Mouse (Mus musculus) embryonic facial prominence, embryonic 10.5 days (tissue): ENCODE results near the gene Ptx4. TPM values are rescaled to one million over a fixed set of nuclear protein-coding genes. Genes with fewer than 3 reads are reported as not detected.
"Not testable (repeated sequence)": the region's sequence is repeated elsewhere in the genome, so short reads cannot be mapped to it uniquely, and the experiment has no call there.

ENCODE experiments used
- DNase-seq: peaks from one replicate; pipeline ENCODE4 v3.0.0-alpha.2; 2017; ENCODE audit warnings: low spot score
- H3K27ac ChIP-seq: fragments of 300-500 bp; sonication (generic); replicated peaks from 2 replicates; pipeline ENCODE4 v1.5.1; 2016; ENCODE audit warnings: mild to moderate bottlenecking
- H3K27me3 ChIP-seq: fragments of 300-500 bp; sonication (generic); replicated peaks from 2 replicates; pipeline ENCODE4 v1.6.1; 2016; ENCODE audit warnings: low read depth, mild to moderate bottlenecking; ENCODE audit not compliant: poor library complexity, severe bottlenecking
- H3K36me3 ChIP-seq: fragments of 300-500 bp; sonication (generic); replicated peaks from 2 replicates; pipeline ENCODE4 v1.6.1; 2016; ENCODE audit warnings: mild to moderate bottlenecking, moderate library complexity
- H3K4me1 ChIP-seq: fragments of 300-500 bp; sonication (generic); 2 replicates; pipeline ENCODE4 v1.6.1; 2016
- H3K4me3 ChIP-seq: fragments of 300-500 bp; sonication (generic); 2 replicates; pipeline ENCODE4 v1.5.1; 2016; ENCODE audit warnings: mild to moderate bottlenecking, moderate library complexity
- H3K9me3 ChIP-seq: fragments of 300-500 bp; sonication (generic); 2 replicates; pipeline ENCODE4 v1.6.1; 2016; ENCODE audit warnings: mild to moderate bottlenecking
- WGBS: fragments of 180-500 bp; shearing (Covaris S2); methylation state at CpG from one replicate; pipeline ENCODE4 v1.1.7; 2016; 5-methylcytosine and 5-hydroxymethylcytosine counted together
- polyA plus RNA-seq: library from polyadenylated mRNA; unstranded; fragments of >200 nt; fragmentation: Nextera tagmentation; extraction: Ambion mirVana; gene quantifications from 2 replicates; pipeline ENCODE4 v1.2.1, GENCODE M21; 2016

The Ptx4 gene
- polyA plus RNA-seq, 1 experiment from 2014 or later = 0.14 TPM

DNA sequence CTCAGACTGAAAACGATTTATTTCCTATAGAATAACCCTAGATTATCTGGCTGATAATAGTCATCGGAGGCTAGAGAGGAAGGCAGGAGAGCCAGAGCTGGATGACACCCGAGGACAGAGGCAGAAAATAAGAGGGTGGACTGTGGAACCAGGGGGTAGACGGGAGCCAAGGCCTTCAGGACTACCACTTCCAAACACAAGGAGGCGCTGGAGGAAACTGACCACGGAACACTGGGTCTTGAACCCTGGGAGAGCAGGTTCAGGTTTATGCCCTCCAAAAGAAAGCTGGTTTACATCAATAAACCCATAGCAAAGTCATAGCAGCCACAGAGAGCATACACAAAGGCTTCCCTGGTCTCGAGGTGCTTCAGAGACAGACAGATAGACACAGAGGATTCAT is 3.4 kb downstream of the Ptx4 start:
- Histone ChIP-seq H3K27ac (no peak overlapping the region), H3K36me3 (no peaks in the 10 kb centered on the region), H3K9me3 (no peaks in the 10 kb centered on the region), H3K27me3 (no peaks in the 10 kb centered on the region), H3K4me3 (no peak overlapping the region), H3K4me1 (peaks cover 6% of the 10 kb centered on the region)
- peak; percentile 29 for DNase-seq
- 28% methylated on average over 7 of the region's 7 CpGs for WGBS

DNA sequence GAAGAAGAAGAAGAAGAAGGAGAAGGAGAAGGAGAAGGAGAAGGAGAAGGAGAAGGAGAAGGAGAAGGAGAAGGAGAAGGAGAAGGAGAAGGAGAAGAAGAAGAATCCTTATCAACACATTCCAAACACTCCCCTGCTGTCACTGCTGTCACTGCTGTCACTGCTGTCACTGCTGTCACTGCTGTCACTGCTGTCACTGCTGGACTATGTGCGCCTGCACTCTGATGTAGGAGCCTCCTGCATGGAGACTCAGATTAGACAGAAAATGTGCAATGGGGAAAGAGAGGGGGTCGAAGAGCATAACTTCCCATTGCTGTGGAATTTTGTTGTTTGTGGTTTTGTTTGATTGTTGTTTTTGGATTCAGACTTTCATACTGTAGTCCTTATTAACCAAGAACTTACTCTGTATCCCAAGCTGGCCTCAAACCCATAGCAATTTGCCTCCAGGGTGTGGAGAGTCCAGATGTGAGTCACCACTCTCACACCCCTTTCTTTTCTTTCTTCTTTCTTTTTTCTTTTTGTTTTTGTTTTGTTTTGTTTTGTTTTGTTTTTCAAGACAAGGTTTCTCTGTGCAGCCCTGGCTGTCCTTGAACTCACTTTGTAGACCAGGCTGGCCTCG is 5.0 kb downstream of the Ptx4 start:
- not testable (repeated sequence) for H3K9me3 ChIP-seq, H3K36me3 ChIP-seq, H3K4me3 ChIP-seq, H3K4me1 ChIP-seq, H3K27ac ChIP-seq, DNase-seq, H3K27me3 ChIP-seq
- 75% methylated on average over 3 of the region's 3 CpGs for WGBS

DNA sequence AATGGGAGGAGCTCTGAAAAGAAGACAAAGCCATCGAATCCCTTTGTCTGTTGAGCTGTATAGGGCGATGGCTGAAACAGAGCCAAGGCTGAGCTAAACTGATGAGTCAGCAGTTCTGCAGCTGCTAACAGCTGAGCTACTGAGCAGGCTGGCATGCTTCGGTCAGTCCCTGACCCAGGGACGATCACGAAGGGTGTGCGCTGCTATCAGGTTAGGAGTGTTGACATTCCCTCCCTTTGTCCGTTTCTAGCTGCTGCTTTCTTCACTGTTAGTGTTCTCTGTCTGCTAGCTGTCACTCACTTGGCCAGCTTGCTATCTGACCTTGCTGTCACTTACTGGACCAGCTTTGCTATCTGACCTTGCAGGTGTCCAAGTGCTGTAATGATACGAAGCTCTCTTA is 6.5 kb downstream of the Ptx4 start:
- 67% methylated on average over 8 of the region's 8 CpGs for WGBS
- H3K9me3 ChIP-seq = no peaks in the 10 kb centered on the region
- no peaks in the 10 kb centered on the region for H3K36me3 ChIP-seq
- no peak overlapping the region for H3K27ac ChIP-seq
- no peaks in the 10 kb centered on the region for H3K4me1 ChIP-seq
- DNase-seq = no peak
- no peaks in the 10 kb centered on the region for H3K27me3 ChIP-seq
- no peak overlapping the region for H3K4me3 ChIP-seq

DNA sequence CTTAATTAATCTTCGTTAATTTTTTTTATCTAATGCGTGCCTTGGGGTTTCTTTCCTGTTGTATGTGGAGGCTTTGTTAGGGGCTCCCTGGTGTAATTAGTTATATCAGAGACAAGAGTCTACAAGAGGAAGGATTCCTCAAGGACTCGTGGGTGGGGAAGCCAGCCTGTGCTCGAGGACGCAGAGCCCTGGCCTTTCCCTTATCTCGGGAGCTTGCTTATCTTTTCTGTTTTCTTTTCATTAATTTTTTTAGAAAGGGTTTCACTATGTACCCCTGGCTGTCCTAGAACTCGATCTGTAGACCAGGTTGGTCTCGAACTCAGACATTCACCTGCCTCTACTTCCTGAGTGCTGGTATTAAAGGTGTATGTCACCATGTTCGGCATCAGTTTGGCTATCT is 7.1 kb downstream of the Ptx4 start:
- H3K27ac ChIP-seq = no peak overlapping the region
- H3K4me3 ChIP-seq = no peak overlapping the region
- DNase-seq = no peak
- no peaks in the 10 kb centered on the region for H3K36me3 ChIP-seq
- H3K9me3 ChIP-seq = no peaks in the 10 kb centered on the region
- WGBS = 79% methylated on average over 9 of the region's 9 CpGs
- H3K4me1 ChIP-seq = no peaks in the 10 kb centered on the region
- H3K27me3 ChIP-seq = no peaks in the 10 kb centered on the region

DNA sequence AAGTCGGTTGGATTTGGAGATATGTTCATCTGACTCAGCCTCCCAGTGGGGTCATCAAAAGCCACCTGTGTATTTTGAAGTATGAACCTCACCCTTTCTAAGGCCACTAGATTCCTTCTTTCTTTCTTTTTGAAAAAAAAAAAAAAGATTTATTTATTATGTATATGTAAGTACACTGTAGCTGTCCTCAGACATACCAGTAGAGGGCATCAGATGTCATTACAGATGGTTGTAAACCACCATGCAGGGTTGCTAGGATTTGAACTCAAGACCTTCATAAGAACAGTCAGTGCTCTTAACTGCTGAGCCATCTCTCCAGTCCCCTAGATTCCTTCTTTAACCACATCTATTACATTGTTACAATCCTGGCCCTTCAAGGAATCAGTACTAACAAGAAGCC is 9.5 kb downstream of the Ptx4 start:
- H3K36me3 ChIP-seq = no peaks in the 10 kb centered on the region

DNA sequence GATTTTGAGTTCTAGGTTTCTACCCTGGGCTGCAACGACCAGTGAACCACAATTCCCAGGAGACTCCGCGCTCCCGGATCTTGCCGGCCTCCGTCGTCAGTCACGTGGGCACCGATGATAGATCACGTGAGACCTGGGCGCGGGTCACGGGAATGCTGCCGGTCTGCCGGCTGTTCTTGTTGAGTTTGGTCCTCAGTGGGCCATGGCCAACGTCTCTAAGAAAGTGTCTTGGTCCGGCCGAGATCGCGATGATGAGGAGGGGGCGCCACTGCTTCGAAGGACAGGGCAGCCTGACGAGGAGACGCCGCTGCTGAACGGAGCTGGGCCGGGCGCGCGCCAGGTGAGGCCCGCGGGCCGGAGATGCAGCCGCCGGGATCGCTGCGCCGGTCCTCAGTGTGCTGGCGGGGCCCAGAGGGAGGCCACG is 12.7 kb downstream of the Ptx4 start, which contains the start of gene Clcn7:
Gene Clcn7, plus strand, starts transcription at position 117 of the 424 bp plus-strand sequence.
- under 1% methylated on average over 40 of the region's 40 CpGs for WGBS
- H3K4me1 ChIP-seq = peaks cover 16% of the 10 kb centered on the region
- no peaks in the 10 kb centered on the region for H3K27me3 ChIP-seq
- no peaks in the 10 kb centered on the region for H3K9me3 ChIP-seq
- H3K4me3 ChIP-seq = peak within 1 kb of the TSS; percentile 96
- H3K36me3 ChIP-seq = peaks cover 8% of the 10 kb centered on the region; the same call in 1 of the 2 replicates
- peak; percentile 94 for DNase-seq
- H3K27ac ChIP-seq = peak within 1 kb of the TSS; percentile 81

More for the DNA sequence above, 9.5 kb downstream of the Ptx4 start:
- 95% methylated on average over 1 of the region's 1 CpGs for WGBS
- H3K27me3 ChIP-seq = no peaks in the 10 kb centered on the region
- no peak for DNase-seq
- peaks cover 16% of the 10 kb centered on the region for H3K4me1 ChIP-seq
- H3K27ac ChIP-seq = no peak overlapping the region
- no peaks in the 10 kb centered on the region for H3K9me3 ChIP-seq
- no peak overlapping the region for H3K4me3 ChIP-seq

DNA sequence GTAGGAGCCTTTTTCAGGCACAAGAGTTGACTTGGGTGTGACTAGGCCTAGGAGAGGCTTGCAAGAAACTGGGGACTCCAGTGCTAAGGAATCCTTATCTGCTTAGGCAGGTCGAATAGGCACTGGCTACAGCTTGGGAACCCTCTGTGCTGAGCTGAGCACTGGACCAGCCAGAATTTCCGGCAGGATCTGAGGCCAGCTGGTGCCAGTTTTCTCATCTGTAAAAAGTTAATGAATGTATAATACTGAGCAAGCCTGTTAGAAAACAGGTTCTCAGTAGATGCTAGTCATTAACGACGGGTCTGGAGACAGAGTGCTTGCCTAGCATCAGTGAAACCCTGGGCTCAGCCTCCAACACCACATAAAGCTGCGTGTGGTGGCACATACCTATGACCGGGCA is 15.1 kb downstream of the Ptx4 start:
- no peak overlapping the region for H3K27ac ChIP-seq
- H3K4me1 ChIP-seq = peaks cover 16% of the 10 kb centered on the region
- DNase-seq = no peak
- 89% methylated on average over 6 of the region's 6 CpGs for WGBS
- no peaks in the 10 kb centered on the region for H3K27me3 ChIP-seq
- H3K36me3 ChIP-seq = peaks cover 11% of the 10 kb centered on the region
- H3K9me3 ChIP-seq = no peaks in the 10 kb centered on the region
- H3K4me3 ChIP-seq = no peak overlapping the region

DNA sequence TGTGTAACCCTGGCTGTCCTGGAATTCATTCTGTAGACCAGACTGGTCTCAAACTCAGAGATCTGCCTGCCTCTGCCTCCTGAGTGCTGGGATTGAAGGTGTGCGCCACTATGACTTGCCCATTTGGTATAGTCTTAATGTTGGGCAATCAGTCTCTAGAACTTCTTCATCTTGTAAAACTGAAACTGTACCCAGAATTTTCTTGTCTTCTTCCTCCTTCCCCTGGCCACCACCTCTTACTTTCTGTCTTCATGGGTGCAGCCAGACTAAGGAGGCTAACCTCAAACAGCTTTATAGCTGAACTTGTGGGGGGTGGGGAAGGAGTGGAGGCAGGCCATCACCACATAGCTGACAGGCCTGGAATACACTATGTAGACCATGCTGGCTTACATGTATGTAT is 18.2 kb downstream of the Ptx4 start:
- WGBS = 96% methylated on average over 1 of the region's 1 CpGs
- H3K4me1 ChIP-seq = peaks cover 10% of the 10 kb centered on the region
- peaks cover 27% of the 10 kb centered on the region for H3K36me3 ChIP-seq
- H3K4me3 ChIP-seq = no peak overlapping the region
- no peaks in the 10 kb centered on the region for H3K9me3 ChIP-seq
- DNase-seq = no peak
- H3K27me3 ChIP-seq = no peaks in the 10 kb centered on the region
- H3K27ac ChIP-seq = no peak overlapping the region

DNA sequence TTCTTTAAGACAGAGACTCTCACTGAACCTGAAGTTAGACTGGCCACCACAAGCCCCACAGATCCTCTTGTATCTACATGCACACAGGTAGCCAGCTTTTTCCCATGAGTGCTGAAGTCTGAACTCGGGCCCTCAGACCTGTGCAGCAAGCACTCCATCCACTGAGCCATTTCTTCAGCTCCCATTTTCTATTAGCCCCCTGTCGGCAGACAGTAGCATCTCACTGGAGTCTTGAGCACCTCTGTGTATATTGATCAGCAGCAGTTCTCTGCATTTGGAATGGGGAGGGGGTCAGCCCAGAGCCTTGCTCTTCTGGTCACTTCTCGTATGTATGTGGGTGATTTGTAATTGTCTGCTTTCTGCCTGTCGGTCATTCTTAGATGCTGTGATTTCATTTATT is 19.4 kb downstream of the Ptx4 start:
- DNase-seq = peak; percentile 16
- H3K9me3 ChIP-seq = no peaks in the 10 kb centered on the region

DNA sequence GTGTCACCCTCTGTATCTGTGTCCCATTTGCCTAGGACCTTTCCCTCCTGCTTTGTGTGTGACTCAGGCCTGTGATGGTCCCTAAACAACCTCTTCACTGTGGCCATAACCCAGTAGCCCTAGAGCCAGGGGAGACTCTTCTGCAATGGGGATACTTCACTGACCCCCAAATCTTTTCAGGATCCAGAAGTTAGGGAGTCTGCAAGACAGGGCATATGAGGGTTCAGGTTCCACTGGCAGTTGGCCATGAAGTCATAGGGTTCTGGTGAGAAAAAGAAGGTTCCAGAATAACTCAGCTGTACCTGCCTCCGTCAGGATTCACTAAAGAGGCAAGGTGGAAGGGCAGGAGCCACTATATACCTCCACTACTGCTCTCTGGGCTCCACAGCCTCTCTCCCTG is 41.6 kb downstream of the Ptx4 start, which contains the start of gene Ccdc154:
Gene Ccdc154, plus strand, starts transcription at position 301 of the 400 bp plus-strand sequence.
- no peaks in the 10 kb centered on the region for H3K27me3 ChIP-seq
- no peak within 1 kb of the TSS for H3K4me3 ChIP-seq
- no peaks in the 10 kb centered on the region for H3K4me1 ChIP-seq
- DNase-seq = no peak
- WGBS = 83% methylated on average over 1 of the region's 1 CpGs
- H3K9me3 ChIP-seq = no peaks in the 10 kb centered on the region
- no peak within 1 kb of the TSS for H3K27ac ChIP-seq
- peaks cover 50% of the 10 kb centered on the region for H3K36me3 ChIP-seq

More for the DNA sequence above, 19.4 kb downstream of the Ptx4 start:
- Histone ChIP-seq H3K36me3 (peaks cover 37% of the 10 kb centered on the region), H3K27ac (no peak overlapping the region), H3K4me1 (no peaks in the 10 kb centered on the region), H3K27me3 (no peaks in the 10 kb centered on the region), H3K4me3 (no peak overlapping the region)
- WGBS = 76% methylated on average over 4 of the region's 4 CpGs

DNA sequence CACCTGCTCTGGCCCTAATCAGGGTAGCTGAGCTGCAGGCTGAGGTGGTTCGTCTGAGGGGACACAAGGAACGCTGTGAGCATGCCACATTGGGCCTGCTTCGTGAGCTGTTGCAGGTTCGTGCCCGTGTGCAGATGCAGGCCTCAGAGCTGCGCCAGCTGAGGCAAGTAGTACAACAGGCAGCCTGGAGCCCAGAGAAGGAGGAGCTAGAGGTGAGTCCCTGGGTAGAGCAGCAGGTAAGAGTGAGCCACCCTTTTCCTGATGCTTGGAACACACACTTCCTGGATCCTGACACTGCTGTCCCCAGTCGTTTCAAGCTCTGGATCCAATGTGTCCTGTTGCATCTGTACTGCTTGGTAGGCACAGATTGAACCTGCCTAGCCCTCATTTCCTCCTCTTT is 42.8 kb downstream of the Ptx4 start:
- 78% methylated on average over 7 of the region's 7 CpGs for WGBS
- Histone ChIP-seq H3K9me3 (no peaks in the 10 kb centered on the region), H3K27me3 (no peaks in the 10 kb centered on the region), H3K36me3 (peaks cover 38% of the 10 kb centered on the region), H3K4me3 (no peak overlapping the region), H3K4me1 (no peaks in the 10 kb centered on the region), H3K27ac (no peak overlapping the region)
- DNase-seq = no peak

DNA sequence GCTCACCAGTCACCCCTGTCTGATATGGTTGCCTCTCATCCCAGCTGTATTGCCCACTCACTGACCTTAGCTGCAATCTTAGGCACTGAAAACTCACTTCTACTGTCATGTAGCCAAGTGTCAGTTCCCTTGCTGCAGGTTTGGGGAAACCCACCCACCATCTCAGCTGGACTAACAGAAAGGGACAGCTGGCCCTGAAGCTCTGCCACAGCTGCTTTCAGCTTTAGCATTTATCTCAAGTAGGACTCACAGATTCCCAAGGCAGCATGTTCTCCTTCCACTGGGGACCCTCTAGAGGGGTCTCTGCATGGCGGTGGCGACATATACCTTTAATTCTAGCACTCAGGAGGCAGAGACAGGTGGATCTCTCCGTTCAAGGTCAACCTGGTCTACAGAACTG is 44.2 kb downstream of the Ptx4 start:
- no peak overlapping the region for H3K4me3 ChIP-seq
- no peak overlapping the region for H3K27ac ChIP-seq
- no peaks in the 10 kb centered on the region for H3K4me1 ChIP-seq
- peaks cover 25% of the 10 kb centered on the region for H3K36me3 ChIP-seq
- 86% methylated on average over 3 of the region's 3 CpGs for WGBS
- H3K27me3 ChIP-seq = no peaks in the 10 kb centered on the region
- no peak for DNase-seq
- H3K9me3 ChIP-seq = no peaks in the 10 kb centered on the region

DNA sequence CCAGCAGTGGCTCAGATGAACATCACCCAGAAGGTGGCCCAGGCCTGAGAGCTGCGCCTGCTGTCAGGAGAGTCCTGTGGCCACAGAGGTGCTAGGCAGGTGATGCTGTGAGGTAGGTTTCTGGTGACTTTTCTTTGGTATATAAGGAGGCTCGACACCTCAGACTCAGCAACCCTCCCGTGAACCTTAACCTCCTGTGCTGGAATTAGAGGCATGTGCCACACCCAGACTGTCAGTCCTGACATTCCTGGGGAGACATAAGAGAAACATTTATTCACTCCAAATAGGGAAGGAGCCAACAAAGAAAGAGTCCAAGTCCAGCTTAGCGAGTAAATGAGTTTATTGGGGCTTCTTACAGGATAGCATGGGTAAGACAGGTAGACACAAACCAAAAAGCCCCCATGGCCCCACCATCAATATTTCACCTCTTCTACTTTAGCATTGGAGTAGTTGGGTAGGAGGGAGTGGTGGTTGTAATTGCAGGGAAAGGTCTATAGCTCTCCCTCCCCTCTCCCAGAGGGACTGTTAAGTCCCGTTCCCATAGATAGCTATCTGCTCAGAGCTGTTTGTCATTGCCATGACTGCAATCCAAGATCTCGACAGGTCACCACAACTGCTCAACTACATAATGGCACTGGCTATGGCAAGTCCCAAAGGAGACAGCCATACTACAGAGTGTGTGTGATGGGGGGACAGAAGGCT is 45.6 kb downstream of the Ptx4 start:
- Histone ChIP-seq H3K36me3 (peaks cover 12% of the 10 kb centered on the region), H3K27me3 (no peaks in the 10 kb centered on the region), H3K4me1 (no peaks in the 10 kb centered on the region), H3K4me3 (no peak overlapping the region), H3K27ac (no peak overlapping the region), H3K9me3 (no peaks in the 10 kb centered on the region)
- DNase-seq = no peak
- WGBS = 74% methylated on average over 6 of the region's 6 CpGs
